Mouse (Mus musculus) heart, embryonic 16.5 days (tissue): ENCODE measurements around the gene Col25a1. TPM values are rescaled to one million over a fixed set of nuclear protein-coding genes. Genes with fewer than 3 reads are reported as not detected.

Experiments
- ATAC-seq: fragments of 200-750 bp; cut with Nextera tagmentation; replicated peaks from 2 replicates; pipeline ENCODE4 v1.8.0; 2017; ENCODE audit warnings: moderate number of reproducible peaks; ENCODE audit not compliant: insufficient read depth, low FRiP score; ENCODE audit errors: extremely low read depth
- H3K27ac ChIP-seq: fragments of 300-500 bp; sonication (generic); 2 replicates; pipeline ENCODE4 v1.5.1; 2014; ENCODE audit warnings: mild to moderate bottlenecking, low read length, control low read depth, moderate library complexity
- H3K27me3 ChIP-seq: fragments of 300-500 bp; sonication (generic); 2 replicates; pipeline ENCODE4 v1.6.1; 2014; ENCODE audit warnings: low read length, mixed read lengths; ENCODE audit not compliant: control insufficient read depth, insufficient read depth
- H3K36me3 ChIP-seq: fragments of 300-500 bp; sonication (generic); 2 replicates; pipeline ENCODE4 v1.6.1; 2014; ENCODE audit not compliant: control insufficient read depth, insufficient read depth
- H3K4me1 ChIP-seq: fragments of 300-500 bp; sonication (generic); 2 replicates; pipeline ENCODE4 v1.6.1; 2014; ENCODE audit warnings: low read length, mixed read lengths; ENCODE audit not compliant: control insufficient read depth, insufficient read depth
- H3K4me2 ChIP-seq: fragments of 300-500 bp; sonication (generic); 2 replicates; pipeline ENCODE4 v1.6.1; 2014; ENCODE audit warnings: low read depth, mild to moderate bottlenecking, control low read depth, low read length
- H3K4me3 ChIP-seq: fragments of 300-500 bp; sonication (generic); 2 replicates; pipeline ENCODE4 v1.5.1; 2014; ENCODE audit warnings: mild to moderate bottlenecking, control low read depth, low read length
- H3K9ac ChIP-seq: fragments of 300-500 bp; sonication (generic); 2 replicates; pipeline ENCODE4 v1.6.1; 2014; ENCODE audit warnings: low read length, control low read depth
- H3K9me3 ChIP-seq: fragments of 300-500 bp; sonication (generic); replicated peaks from 2 replicates; pipeline ENCODE4 v1.6.1; 2016; ENCODE audit warnings: low read length; ENCODE audit not compliant: control insufficient read depth
- WGBS: fragments of 180-500 bp; shearing (Covaris S2); extraction: QIAGEN DNeasy Blood & Tissue Kit; methylation state at CpG from one replicate; pipeline ENCODE4 v1.1.7; 2014; 5-methylcytosine and 5-hydroxymethylcytosine counted together
- polyA plus RNA-seq: library from polyadenylated mRNA; unstranded; fragments of >200 nt; fragmentation: Nextera tagmentation; extraction: Ambion mirVana; gene quantifications from 2 replicates; pipeline ENCODE4 v1.2.1, GENCODE M21; 2015

The Col25a1 gene
- polyA plus RNA-seq, 1 experiment from 2014 or later = 1.2 TPM

GRCm38 (mm10) chr3:130541541-130541940 lies 410.2 kb downstream of the Col25a1 start:
- ATAC-seq = no peak
- H3K36me3 ChIP-seq = no peaks in the 10 kb centered on the region
- H3K27me3 ChIP-seq = no peaks in the 10 kb centered on the region
- H3K9me3 ChIP-seq = no peaks in the 10 kb centered on the region
- no peak overlapping the region for H3K9ac ChIP-seq
- no peak overlapping the region for H3K27ac ChIP-seq
- no peak overlapping the region for H3K4me3 ChIP-seq
- H3K4me2 ChIP-seq = no peak overlapping the region
- H3K4me1 ChIP-seq = no peaks in the 10 kb centered on the region
- 46% methylated on average over 1 of the region's 1 CpGs for WGBS

GRCm38 (mm10) chr3:130545995-130546394 lies 414.7 kb downstream of the Col25a1 start:
- H3K4me1 ChIP-seq = no peaks in the 10 kb centered on the region
- no peaks in the 10 kb centered on the region for H3K36me3 ChIP-seq
- WGBS = 65% methylated on average over 3 of the region's 3 CpGs
- H3K4me3 ChIP-seq = no peak overlapping the region
- no peak for ATAC-seq
- no peak overlapping the region for H3K9ac ChIP-seq
- no peak overlapping the region for H3K4me2 ChIP-seq
- no peaks in the 10 kb centered on the region for H3K27me3 ChIP-seq
- no peaks in the 10 kb centered on the region for H3K9me3 ChIP-seq
- H3K27ac ChIP-seq = no peak overlapping the region

- H3K9me3 ChIP-seq = no peaks in the 10 kb centered on the region
- WGBS = 71% methylated on average over 7 of the region's 7 CpGs
- no peak for ATAC-seq
- H3K27me3 ChIP-seq = no peaks in the 10 kb centered on the region
- no peak overlapping the region for H3K4me2 ChIP-seq
- H3K4me1 ChIP-seq = no peaks in the 10 kb centered on the region
- H3K36me3 ChIP-seq = no peaks in the 10 kb centered on the region
- H3K27ac ChIP-seq = no peak overlapping the region
- H3K9ac ChIP-seq = no peak overlapping the region
- no peak overlapping the region for H3K4me3 ChIP-seq
Measured at GRCm38 (mm10) chr3:130549066-130549465, 417.8 kb downstream of the Col25a1 start.

DNA sequence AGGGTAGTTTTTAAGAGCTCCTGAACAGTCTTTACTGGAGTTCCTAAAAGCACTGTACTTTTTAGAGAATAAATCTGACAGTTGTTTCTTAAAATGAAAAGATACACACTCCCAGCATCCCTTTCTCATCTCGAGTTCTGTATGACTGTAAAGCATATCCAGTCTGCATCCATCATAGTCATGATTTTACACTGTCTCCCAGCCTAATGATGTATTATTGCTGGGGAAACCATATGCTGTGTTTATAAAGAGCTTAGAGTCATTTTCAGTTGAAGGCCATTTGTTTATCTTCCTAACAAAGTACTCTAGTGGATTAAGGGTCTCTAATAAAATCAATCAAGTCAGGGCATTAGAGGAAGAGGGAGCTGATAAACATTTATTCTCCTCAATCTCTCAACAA lies 425.0 kb downstream of the Col25a1 start:
- no peaks in the 10 kb centered on the region for H3K36me3 ChIP-seq
- no peaks in the 10 kb centered on the region for H3K27me3 ChIP-seq
- no peak overlapping the region for H3K4me3 ChIP-seq
- H3K9me3 ChIP-seq = no peaks in the 10 kb centered on the region
- 39% methylated on average over 1 of the region's 1 CpGs for WGBS
- no peaks in the 10 kb centered on the region for H3K4me1 ChIP-seq
- H3K9ac ChIP-seq = no peak overlapping the region
- ATAC-seq = no peak
- no peak overlapping the region for H3K27ac ChIP-seq
- no peak overlapping the region for H3K4me2 ChIP-seq

DNA sequence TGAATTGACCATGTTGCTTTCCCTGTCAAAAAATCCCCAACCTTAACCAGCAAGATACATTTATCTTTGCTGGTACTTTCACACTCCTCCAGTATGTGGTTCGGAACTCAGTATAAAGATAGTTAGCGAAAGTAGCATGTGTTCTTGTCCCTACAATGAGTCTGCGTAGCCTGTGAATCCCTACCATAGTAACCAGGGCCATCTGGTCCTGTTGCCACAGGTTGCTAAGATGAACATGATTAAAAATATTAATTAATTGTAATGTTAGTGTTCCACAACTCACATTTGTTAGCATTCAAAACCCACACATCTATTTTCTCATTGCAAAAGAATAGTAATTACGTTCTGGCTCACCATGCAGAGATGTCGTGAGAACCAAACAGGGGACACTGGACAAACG lies 434.3 kb downstream of the Col25a1 start:
- ATAC-seq = no peak
- H3K9ac ChIP-seq = no peak overlapping the region
- H3K4me3 ChIP-seq = no peak overlapping the region
- H3K27ac ChIP-seq = no peak overlapping the region
- no peaks in the 10 kb centered on the region for H3K27me3 ChIP-seq
- H3K9me3 ChIP-seq = no peaks in the 10 kb centered on the region
- H3K4me1 ChIP-seq = no peaks in the 10 kb centered on the region
- H3K36me3 ChIP-seq = no peaks in the 10 kb centered on the region
- 89% methylated on average over 6 of the region's 6 CpGs for WGBS
- no peak overlapping the region for H3K4me2 ChIP-seq

GRCm38 (mm10) chr3:130568331-130569095 lies 437.2 kb downstream of the Col25a1 start:
- Histone ChIP-seq H3K4me1 (no peaks in the 10 kb centered on the region), H3K27me3 (no peaks in the 10 kb centered on the region), H3K4me3 (no peak overlapping the region), H3K27ac (no peak overlapping the region), H3K4me2 (no peak overlapping the region), H3K36me3 (no peaks in the 10 kb centered on the region), H3K9me3 (no peaks in the 10 kb centered on the region), H3K9ac (no peak overlapping the region)
- ATAC-seq = no peak
- WGBS = 71% methylated on average over 16 of the region's 16 CpGs

GRCm38 (mm10) chr3:130573243-130573642 lies 441.9 kb downstream of the Col25a1 start:
- Histone ChIP-seq H3K4me2 (no peak overlapping the region), H3K27ac (no peak overlapping the region), H3K4me1 (no peaks in the 10 kb centered on the region), H3K36me3 (no peaks in the 10 kb centered on the region), H3K4me3 (no peak overlapping the region), H3K9ac (no peak overlapping the region), H3K9me3 (peaks cover 3% of the 10 kb centered on the region; the same call in 1 of the 2 replicates), H3K27me3 (peaks cover 2% of the 10 kb centered on the region; the same call in 1 of the 2 replicates)
- 69% methylated on average over 5 of the region's 5 CpGs for WGBS
- no peak for ATAC-seq

DNA sequence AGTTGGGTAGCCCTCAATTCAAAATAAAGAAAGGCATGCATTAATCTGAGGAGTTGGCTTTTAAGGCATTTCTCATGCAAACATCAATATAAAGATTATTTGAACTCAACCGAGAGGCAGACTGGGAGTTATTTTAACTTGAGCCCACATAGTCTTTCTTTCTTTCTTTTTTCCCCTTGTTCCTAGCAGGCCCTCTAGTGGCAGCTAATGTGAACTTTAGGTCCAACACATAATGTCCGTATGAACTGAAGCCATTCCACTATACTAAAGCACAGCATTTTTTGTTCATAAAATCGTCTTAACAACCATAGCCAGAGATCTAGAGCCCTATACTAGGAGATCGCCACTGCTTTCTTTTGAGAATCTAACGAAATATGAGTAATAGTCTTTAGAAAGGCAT lies 443.4 kb downstream of the Col25a1 start:
- Histone ChIP-seq H3K4me1 (no peaks in the 10 kb centered on the region), H3K27ac (no peak overlapping the region), H3K36me3 (no peaks in the 10 kb centered on the region), H3K27me3 (peaks cover 2% of the 10 kb centered on the region; the same call in 1 of the 2 replicates), H3K9ac (no peak overlapping the region), H3K9me3 (peaks cover 3% of the 10 kb centered on the region; the same call in 1 of the 2 replicates), H3K4me2 (no peak overlapping the region), H3K4me3 (no peak overlapping the region)
- 17% methylated on average over 5 of the region's 5 CpGs for WGBS
- no peak for ATAC-seq

- no peak overlapping the region for H3K4me3 ChIP-seq
- peaks cover 2% of the 10 kb centered on the region; the same call in 1 of the 2 replicates for H3K27me3 ChIP-seq
- no peak overlapping the region for H3K9ac ChIP-seq
- no peak overlapping the region for H3K27ac ChIP-seq
- no peak for ATAC-seq
- 59% methylated on average over 6 of the region's 6 CpGs for WGBS
- H3K4me1 ChIP-seq = no peaks in the 10 kb centered on the region
- H3K4me2 ChIP-seq = no peak overlapping the region
- no peaks in the 10 kb centered on the region for H3K36me3 ChIP-seq
- peaks cover 3% of the 10 kb centered on the region; the same call in 1 of the 2 replicates for H3K9me3 ChIP-seq
Measured at GRCm38 (mm10) chr3:130576683-130577082, 445.4 kb downstream of the Col25a1 start.
